Mouse (Mus musculus): ENCODE measurements at regions not wholly inside any gene's neighbourhood (a gene's known extent, or its start where the extent isn't known, plus 50 kb on each side); places are given as distances from the start of the nearest gene placed in this dataset.
"Not testable (repeated sequence)": the region's sequence is repeated elsewhere in the genome, so short reads cannot be mapped to it uniquely, and the experiment has no call there.

DNA sequence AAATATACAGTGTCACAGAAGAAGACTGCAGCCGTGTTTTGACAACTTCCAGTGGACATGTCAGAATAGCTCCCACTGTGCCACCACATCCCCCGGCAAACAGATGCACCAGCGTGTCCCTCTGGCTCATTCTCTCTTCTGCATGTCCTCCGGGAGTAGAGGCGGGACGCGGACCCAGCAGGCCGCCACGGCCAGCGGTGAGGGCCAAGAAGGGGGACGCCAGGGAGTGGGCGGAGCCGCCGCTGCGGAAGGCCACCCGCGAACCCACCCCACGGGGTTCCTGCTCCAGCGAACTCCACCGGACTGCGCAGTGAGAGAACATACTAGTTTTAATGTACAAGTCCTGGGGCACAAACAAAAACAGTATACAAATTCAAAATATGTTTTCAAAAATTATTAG lies 838.7 kb upstream of the 4930412O13Rik start:
- not testable (repeated sequence) for TF ChIP-seq CTCF (IDR thresholded peaks at IDR 0.05; ENCODE audit: low read depth, low read length); GATA1 (IDR thresholded peaks at IDR 0.05; ENCODE audit: borderline replicate concordance, low read length); TAL1 (conservative IDR thresholded peaks at IDR 0.05; ENCODE audit: low read depth, low read length); POLR2AphosphoS5 (IDR thresholded peaks at IDR 0.05; ENCODE audit: insufficient replicate concordance, low read depth, low read length)

All from G1E (cell line).